In genomic region chr11:83417080-83417479, GRCm38 (mm10) we compare ENCODE assay signal across 8 mouse cellular contexts. TPM values are rescaled to one million over a fixed set of nuclear protein-coding genes. Genes with fewer than 3 reads are reported as not detected.
A peak's percentile ranks its signal among the peaks of the same experiment; 100 is the strongest.
DNase-seq lines count a peak whose midpoint lies in the region; TF ChIP-seq lines count a peak whose summit lies in the region.
"Had no signal": no experiment of that assay in that cellular context is flagged by ENCODE, and none has a peak within 500 bp of the region (broad histone marks: within the 10 kb centered on the region; RNA-seq: fewer than 3 reads in every experiment).

No protein-coding gene starts in this region.

- intact Hi-C loops in left cerebral cortex, adult 2 months (cut with DNase I), result loop anchor here (5.0 kb wide), 1 partner anchor 45 kb away; no protein-coding TSS in a partner anchor
- intact Hi-C loops in left cerebral cortex, postnatal 4 days (cut with DNase I), result no loop called here
- intact Hi-C loops in heart, postnatal 36 days (cut with DNase I), result no loop called here
- intact Hi-C loops in left cerebral cortex, postnatal 36 days (cut with DNase I), result no loop called here

- peak overlapping the region; percentile 38 for H3K27ac ChIP-seq in left cerebral cortex, adult 2 months
- H3K27ac ChIP-seq: midbrain, embryonic 12.5 days had no signal

- H3K4me3 ChIP-seq in left cerebral cortex, adult 2 months, result no peak overlapping the region
- H3K4me3 ChIP-seq: midbrain, embryonic 12.5 days had no signal

- no peak for TF ChIP-seq CTCF in left cerebral cortex, adult 2 months (IDR thresholded peaks at IDR 0.05)

- DNase-seq in left cerebral cortex, adult 2 months (ENCODE audit: extremely low spot score in 1 of 2, low spot score in 2 of 2), result peak in 1 of 2 experiments; percentile 12
- no peak for DNase-seq in left cerebral cortex, postnatal 4 days
- peak; percentile 68 for DNase-seq in adrenal gland, adult 2 months
- peak; percentile 40 to 55 for DNase-seq in heart, postnatal 36 days
- DNase-seq in lung, postnatal 14 days, result peak; percentile 78
- peak; percentile 82 for DNase-seq in thymus, postnatal 4 days
- DNase-seq in left cerebral cortex, postnatal 36 days (ENCODE audit: low spot score in 2 of 2), result no peak

RNA-seq across cellular contexts. Expression of gene Rasl10b, which starts 8.1 kb away (rescaled TPM):
- total RNA-seq in left cerebral cortex, adult 2 months (2021), result 100 to 1,000 TPM; 237 to 267 TPM
- 100 to 1,000 TPM; 121 to 122 TPM for total RNA-seq in left cerebral cortex, postnatal 4 days (2021)
- 10 to 100 TPM in 1 of 2 experiments, 1 to 10 TPM in 1; 8.6 to 14.3 TPM for total RNA-seq in adrenal gland, adult 2 months (2021)
- 20.1 and 25.5 TPM in 2 replicates for polyA plus RNA-seq in adrenal gland, adult 2 months (2012; rRNA removed)
- 10 to 100 TPM; 45.8 to 69.1 TPM for total RNA-seq in heart, postnatal 36 days (2021)
- 100 to 1,000 TPM; 255 to 263 TPM for total RNA-seq in left cerebral cortex, postnatal 36 days (2021)

RNA-seq across cellular contexts. Expression of gene Gas2l2, which starts 12.2 kb away (rescaled TPM):
- not detected for total RNA-seq in left cerebral cortex, adult 2 months (2021)
- total RNA-seq in left cerebral cortex, postnatal 4 days (2021), result under 1 TPM; 0.48 to 0.74 TPM
- not detected for total RNA-seq in adrenal gland, adult 2 months (2021)
- polyA plus RNA-seq in adrenal gland, adult 2 months (2012; rRNA removed), result not detected in 2 replicates
- not detected for total RNA-seq in heart, postnatal 36 days (2021)
- not detected for total RNA-seq in left cerebral cortex, postnatal 36 days (2021)
- polyA plus RNA-seq: midbrain, embryonic 12.5 days had no signal

RNA-seq across cellular contexts. Expression of gene 1700020L24Rik, which starts 20.4 kb away (rescaled TPM):
- not detected for total RNA-seq in left cerebral cortex, adult 2 months (2021)
- total RNA-seq in left cerebral cortex, postnatal 4 days (2021), result under 1 TPM in 1 of 2 experiments, not detected in 1; 0.50 TPM
- under 1 TPM in 1 of 2 experiments, not detected in 1; 0.61 TPM for total RNA-seq in adrenal gland, adult 2 months (2021)
- polyA plus RNA-seq in adrenal gland, adult 2 months (2012; rRNA removed), result 0.79 and 1.3 TPM in 2 replicates
- total RNA-seq in heart, postnatal 36 days (2021), result not detected
- under 1 TPM in 1 of 2 experiments, not detected in 1; 0.54 TPM for total RNA-seq in left cerebral cortex, postnatal 36 days (2021)

RNA-seq across cellular contexts. Expression of gene Mmp28, which starts 45.8 kb away (rescaled TPM):
- total RNA-seq in left cerebral cortex, adult 2 months (2021), result 1 to 10 TPM; 3.8 to 3.9 TPM
- total RNA-seq in left cerebral cortex, postnatal 4 days (2021), result 1 to 10 TPM; 4.3 to 5.1 TPM
- 10 to 100 TPM in 1 of 2 experiments, 1 to 10 TPM in 1; 8.7 to 22.6 TPM for total RNA-seq in adrenal gland, adult 2 months (2021)
- polyA plus RNA-seq in adrenal gland, adult 2 months (2012; rRNA removed), result 24.2 and 27.2 TPM in 2 replicates
- total RNA-seq in heart, postnatal 36 days (2021), result 1 to 10 TPM; 4.6 to 6.6 TPM
- 1 to 10 TPM; 3.5 to 5.1 TPM for total RNA-seq in left cerebral cortex, postnatal 36 days (2021)

RNA-seq across cellular contexts. Expression of gene Taf15, which starts 55.8 kb away (rescaled TPM):
- total RNA-seq in left cerebral cortex, adult 2 months (2021), result 10 to 100 TPM; 71.9 to 74.1 TPM
- total RNA-seq in left cerebral cortex, postnatal 4 days (2021), result 10 to 100 TPM; 88.1 to 90.1 TPM
- 10 to 100 TPM; 56.8 to 77.7 TPM for total RNA-seq in adrenal gland, adult 2 months (2021)
- polyA plus RNA-seq in adrenal gland, adult 2 months (2012; rRNA removed), result 2.5 and 3.4 TPM in 2 replicates
- total RNA-seq in heart, postnatal 36 days (2021), result 10 to 100 TPM; 35.2 to 40.8 TPM
- total RNA-seq in left cerebral cortex, postnatal 36 days (2021), result 10 to 100 TPM; 44.2 to 72.7 TPM

Comparison
In these comparisons a context has a peak if more than half of its experiments do, and no peak if none do; other contexts are left out.
1. DNase-seq: peak in adrenal gland, adult 2 months (single experiment), heart, postnatal 36 days (2 of 2), lung, postnatal 14 days (single experiment) and thymus, postnatal 4 days (single experiment); none in left cerebral cortex, postnatal 4 days (single experiment) and left cerebral cortex, postnatal 36 days (0 of 2).